Mouse (Mus musculus) T-cell, adult 2 months (primary cell): ENCODE measurements around the gene Trim56.

Experiments
- DNase-seq: peaks from one replicate; pipeline ENCODE4 v3.0.0; 2022; ENCODE audit warnings: low spot score

Trim56 gene

DNA sequence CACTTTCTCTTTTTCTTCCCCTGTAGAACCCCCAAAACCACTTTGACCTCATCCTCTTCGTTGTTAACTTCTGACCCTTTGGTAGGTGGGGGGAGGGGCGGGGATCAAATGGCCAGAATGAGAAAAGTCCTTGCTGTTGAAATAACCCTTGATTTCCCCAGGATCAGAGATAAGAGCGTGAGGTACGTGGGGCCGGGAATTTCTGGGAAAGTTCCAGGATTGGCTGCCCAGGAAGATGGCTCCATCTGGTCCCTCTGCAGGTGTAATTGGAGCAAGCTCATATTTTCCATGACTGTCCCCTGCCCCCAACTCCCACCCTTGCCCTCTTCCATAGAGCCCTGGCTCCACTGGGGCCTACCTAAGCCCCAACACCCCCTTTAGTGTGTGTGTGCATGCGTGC, 40.3 kb downstream of the Trim56 start:
- DNase-seq = no peak

DNA sequence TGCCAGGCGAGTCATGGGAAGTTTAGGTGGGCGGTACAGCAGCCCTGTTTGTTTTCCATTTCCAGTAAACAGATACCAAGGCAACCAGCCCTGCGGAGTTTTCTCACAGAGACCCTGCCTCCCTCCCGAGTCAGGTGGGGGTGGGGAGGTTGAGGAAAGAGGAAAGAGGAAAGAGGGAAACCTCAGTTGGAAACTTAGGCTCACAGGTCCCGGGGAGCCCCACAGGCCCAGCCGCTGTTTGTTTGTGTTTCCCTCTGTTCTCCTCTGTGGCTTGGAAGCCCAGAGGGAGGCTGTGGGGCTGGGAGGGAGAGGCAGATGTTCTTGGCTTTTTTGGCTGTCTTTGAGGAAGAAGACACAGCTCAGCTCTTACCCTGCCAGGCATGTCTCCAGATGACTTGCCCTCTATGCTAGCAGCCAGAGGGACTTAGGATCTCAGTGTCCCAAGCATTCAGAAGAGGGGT, 41.8 kb downstream of the Trim56 start:
- DNase-seq = no peak

- no peak for DNase-seq
Observed at GRCm38 (mm10) chr5:137073141-137073540, 42.9 kb downstream of the Trim56 start.

GRCm38 (mm10) chr5:137072079-137072960, 43.7 kb downstream of the Trim56 start, which contains the start of gene Serpine1:
TSS of gene Serpine1 (minus strand) at chr5:137072268.
- DNase-seq = peak; percentile 27

GRCm38 (mm10) chr5:137070881-137071605, 45.0 kb downstream of the Trim56 start:
- DNase-seq = no peak

- DNase-seq = no peak
Observed at GRCm38 (mm10) chr5:137068711-137069110, 47.3 kb downstream of the Trim56 start.

- no peak for DNase-seq
Observed at GRCm38 (mm10) chr5:137065923-137066322, 50.1 kb downstream of the Trim56 start.

GRCm38 (mm10) chr5:137065454-137065853, 50.6 kb downstream of the Trim56 start:
- DNase-seq = no peak

GRCm38 (mm10) chr5:137062601-137063000, 53.4 kb downstream of the Trim56 start:
- no peak for DNase-seq

- DNase-seq = no peak
Observed at GRCm38 (mm10) chr5:137061809-137062481, 54.1 kb downstream of the Trim56 start.
